Mouse (Mus musculus) kidney, embryonic 15.5 days (tissue): ENCODE results near the gene Hmbs. TPM values are rescaled to one million over a fixed set of nuclear protein-coding genes. Genes with fewer than 3 reads are reported as not detected.
A peak's percentile ranks its signal among the peaks of the same experiment; 100 is the strongest.
"Not testable (repeated sequence)": the region's sequence is repeated elsewhere in the genome, so short reads cannot be mapped to it uniquely, and the experiment has no call there.

ENCODE experiments used
- ATAC-seq: fragments of 200-750 bp; cut with Nextera tagmentation; replicated peaks from 2 replicates; pipeline ENCODE4 v1.8.0; 2017; ENCODE audit warnings: moderate TSS enrichment; ENCODE audit not compliant: low FRiP score
- H3K27ac ChIP-seq: fragments of 300-500 bp; sonication (generic); 2 replicates; pipeline ENCODE4 v1.5.1; 2015; ENCODE audit warnings: mild to moderate bottlenecking, inconsistent platforms
- H3K27me3 ChIP-seq: fragments of 300-500 bp; sonication (generic); 2 replicates; pipeline ENCODE4 v1.6.1; 2015; ENCODE audit warnings: inconsistent platforms
- H3K36me3 ChIP-seq: fragments of 300-500 bp; sonication (generic); 2 replicates; pipeline ENCODE4 v1.6.1; 2015; ENCODE audit warnings: inconsistent platforms
- H3K4me1 ChIP-seq: fragments of 300-500 bp; sonication (generic); 2 replicates; pipeline ENCODE4 v1.6.1; 2015; ENCODE audit warnings: inconsistent platforms
- H3K4me2 ChIP-seq: fragments of 300-500 bp; sonication (generic); 2 replicates; pipeline ENCODE4 v1.6.1; 2015; ENCODE audit warnings: moderate library complexity, mild to moderate bottlenecking, inconsistent platforms
- H3K4me3 ChIP-seq: fragments of 300-500 bp; sonication (generic); replicated peaks from 2 replicates; pipeline ENCODE4 v1.5.1; 2015; ENCODE audit warnings: mild to moderate bottlenecking, inconsistent platforms
- H3K9ac ChIP-seq: fragments of 300-500 bp; sonication (generic); 2 replicates; pipeline ENCODE4 v1.6.1; 2015; ENCODE audit warnings: mild to moderate bottlenecking, inconsistent platforms
- H3K9me3 ChIP-seq: fragments of 300-500 bp; sonication (generic); replicated peaks from 2 replicates; pipeline ENCODE4 v1.6.1; 2016; ENCODE audit warnings: inconsistent platforms
- WGBS: fragments of 180-500 bp; shearing (Covaris S2); methylation state at CpG from one replicate; pipeline ENCODE4 v1.1.7; 2015; ENCODE audit warnings: mixed read lengths; 5-methylcytosine and 5-hydroxymethylcytosine counted together
- polyA plus RNA-seq: library from polyadenylated mRNA; unstranded; fragments of >200 nt; fragmentation: Nextera tagmentation; extraction: Ambion mirVana; gene quantifications from 2 replicates; pipeline ENCODE4 v1.2.1, GENCODE M21; 2015

Gene Hmbs
- polyA plus RNA-seq, result 126 and 145 TPM in 2 replicates

DNA sequence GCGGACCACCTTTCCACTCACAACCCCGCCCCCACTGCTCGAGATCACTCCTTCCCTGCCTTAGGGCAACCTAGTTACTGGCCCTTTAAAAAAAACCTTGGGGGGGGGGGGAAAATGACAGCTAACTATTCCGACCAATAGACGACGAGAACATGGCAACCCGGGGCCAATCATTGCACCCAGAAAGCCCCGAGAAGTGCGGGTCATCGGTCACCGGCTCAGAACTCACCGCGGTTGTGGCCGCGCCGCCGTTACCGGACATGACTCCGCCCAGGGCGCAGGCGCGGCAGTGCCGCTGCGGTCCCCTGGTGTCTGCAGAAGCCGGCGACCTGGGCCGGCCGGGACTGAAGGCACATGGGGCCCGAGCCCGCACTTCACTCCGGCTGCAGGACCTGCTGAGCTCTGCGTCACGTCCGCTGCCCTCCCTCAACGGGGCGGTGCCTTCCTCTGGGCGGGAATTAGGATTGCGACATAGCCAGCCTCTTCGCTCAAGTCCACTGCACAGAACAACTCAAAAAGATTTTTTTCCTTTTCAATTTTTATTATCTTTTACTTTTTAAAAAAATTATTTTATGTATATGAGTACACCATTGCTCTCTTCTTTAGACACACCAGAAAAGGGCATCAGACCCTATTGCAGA is at the start of gene Hmbs:
Gene Hmbs (minus strand): TSS at position 448 of the 641 bp plus-strand sequence.
- Histone ChIP-seq H3K27ac (peak within 1 kb of the TSS; percentile 100), H3K27me3 (no peaks in the 10 kb centered on the region), H3K4me3 (peak within 1 kb of the TSS; percentile 95), H3K9ac (peak within 1 kb of the TSS; percentile 91), H3K9me3 (no peaks in the 10 kb centered on the region), H3K36me3 (peaks cover 50% of the 10 kb centered on the region), H3K4me2 (peak within 1 kb of the TSS; percentile 77), H3K4me1 (peaks cover 18% of the 10 kb centered on the region)
- ATAC-seq, result peak; percentile 95
- 0% methylated on average over 39 of the region's 39 CpGs for WGBS

DNA sequence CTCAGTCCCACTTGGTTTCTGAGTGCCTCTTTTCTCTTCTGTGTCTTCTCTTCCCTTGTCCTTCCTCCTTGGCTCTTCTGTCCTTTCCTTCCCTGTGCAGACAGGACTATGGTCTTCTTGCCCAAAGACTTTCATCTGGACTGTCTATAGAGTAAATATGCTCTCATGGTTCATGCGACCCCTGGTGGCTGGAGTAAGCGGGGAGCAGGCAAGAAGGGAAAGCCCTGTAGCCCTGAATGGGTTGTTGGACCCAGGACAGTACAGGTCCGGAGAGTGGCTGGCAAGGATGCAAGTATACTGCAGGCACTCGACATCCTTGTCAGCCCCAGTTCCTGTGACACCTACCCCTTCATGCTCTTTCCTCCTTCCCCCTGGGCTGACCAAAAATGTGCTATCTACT is 47.4 kb upstream of the Hmbs start:
- peaks cover 63% of the 10 kb centered on the region for H3K36me3 ChIP-seq
- WGBS, result 39% methylated on average over 4 of the region's 4 CpGs

DNA sequence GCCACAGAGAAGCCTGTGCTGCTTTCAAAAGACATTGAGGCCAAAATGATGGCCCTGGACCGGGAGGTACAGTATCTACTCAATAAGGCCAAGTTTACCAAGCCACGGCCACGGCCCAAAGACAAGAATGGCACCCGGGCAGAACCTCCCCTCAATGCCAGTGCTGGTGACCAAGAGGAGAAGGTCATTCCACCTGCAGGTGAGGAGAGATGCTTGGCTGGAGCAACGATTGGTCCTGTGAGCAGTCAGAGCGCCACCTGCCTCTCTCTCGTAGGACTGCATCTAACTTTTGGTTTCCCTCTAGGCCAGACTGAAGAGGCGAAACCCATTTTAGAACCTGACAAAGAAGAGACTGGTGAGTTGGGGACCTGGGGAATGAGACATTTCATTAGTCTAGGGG is 45.2 kb upstream of the Hmbs start:
- no peak overlapping the region for H3K27ac ChIP-seq
- peaks cover 85% of the 10 kb centered on the region for H3K36me3 ChIP-seq
- H3K9me3 ChIP-seq, result no peaks in the 10 kb centered on the region
- H3K4me3 ChIP-seq, result no peak overlapping the region
- H3K27me3 ChIP-seq, result no peaks in the 10 kb centered on the region
- H3K9ac ChIP-seq, result no peak overlapping the region
- no peaks in the 10 kb centered on the region for H3K4me1 ChIP-seq
- no peak for ATAC-seq
- 59% methylated on average over 8 of the region's 8 CpGs for WGBS
- no peak overlapping the region for H3K4me2 ChIP-seq

More for the DNA sequence above, 47.4 kb upstream of the Hmbs start:
- no peaks in the 10 kb centered on the region for H3K9me3 ChIP-seq
- no peak overlapping the region for H3K27ac ChIP-seq
- 0 out of 2 replicates have a peak, but pooled peaks have one; percentile 5 for ATAC-seq
- no peaks in the 10 kb centered on the region for H3K27me3 ChIP-seq
- H3K4me3 ChIP-seq, result no peak overlapping the region
- H3K9ac ChIP-seq, result no peak overlapping the region
- H3K4me2 ChIP-seq, result no peak overlapping the region
- H3K4me1 ChIP-seq, result peaks cover 6% of the 10 kb centered on the region; the same call in 1 of the 2 replicates

DNA sequence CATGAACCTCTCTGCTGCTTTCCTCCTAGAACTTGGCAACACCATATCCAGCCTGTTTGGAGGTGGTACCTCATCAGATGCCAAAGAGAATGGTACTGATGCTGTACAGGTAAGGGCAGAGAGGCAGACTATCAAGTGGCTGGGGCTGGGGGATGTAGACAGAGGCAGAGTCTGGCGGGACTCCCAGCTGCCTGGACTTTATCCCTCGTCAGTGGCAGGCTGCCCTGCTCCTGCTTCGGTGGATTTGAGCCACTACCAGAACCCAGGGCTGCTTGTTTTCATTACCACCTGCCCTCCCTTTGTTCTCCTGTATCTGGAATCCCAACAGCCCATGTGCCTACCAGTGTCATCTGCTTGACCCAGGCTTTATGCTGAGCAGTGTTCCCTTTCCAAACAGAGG is 43.2 kb upstream of the Hmbs start:
- Histone ChIP-seq H3K4me1 (no peaks in the 10 kb centered on the region), H3K9ac (no peak overlapping the region), H3K27ac (no peak overlapping the region), H3K4me2 (no peak overlapping the region), H3K27me3 (no peaks in the 10 kb centered on the region), H3K9me3 (no peaks in the 10 kb centered on the region), H3K4me3 (no peak overlapping the region), H3K36me3 (peaks cover 98% of the 10 kb centered on the region)
- WGBS, result 87% methylated on average over 3 of the region's 3 CpGs
- ATAC-seq, result no peak

DNA sequence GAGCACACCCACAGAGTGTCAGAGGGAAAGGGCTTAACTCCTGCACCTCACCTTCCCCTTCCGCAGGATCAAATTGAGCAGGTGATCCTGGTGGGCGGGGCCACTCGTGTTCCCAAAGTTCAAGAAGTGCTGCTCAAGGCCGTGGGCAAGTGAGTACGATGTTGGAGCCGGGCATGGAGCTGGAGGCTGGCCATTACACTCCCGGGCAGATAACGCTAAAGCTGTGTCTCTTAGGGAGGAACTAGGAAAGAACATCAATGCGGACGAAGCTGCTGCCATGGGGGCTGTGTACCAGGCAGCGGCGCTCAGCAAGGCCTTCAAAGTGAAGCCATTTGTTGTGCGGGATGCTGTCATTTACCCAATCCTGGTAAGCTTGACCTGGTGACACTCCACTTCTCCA is 40.6 kb upstream of the Hmbs start:
- H3K36me3 ChIP-seq, result peaks cover 90% of the 10 kb centered on the region
- no peak overlapping the region for H3K4me3 ChIP-seq
- H3K4me2 ChIP-seq, result no peak overlapping the region
- no peak for ATAC-seq
- WGBS, result 87% methylated on average over 13 of the region's 13 CpGs
- H3K9me3 ChIP-seq, result no peaks in the 10 kb centered on the region
- H3K9ac ChIP-seq, result no peak overlapping the region
- H3K27me3 ChIP-seq, result no peaks in the 10 kb centered on the region
- H3K27ac ChIP-seq, result no peak overlapping the region
- H3K4me1 ChIP-seq, result peaks cover 13% of the 10 kb centered on the region

- Histone ChIP-seq H3K27ac (peak overlapping the region; percentile 87), H3K9me3 (no peaks in the 10 kb centered on the region), H3K4me2 (peak overlapping the region; percentile 76), H3K9ac (peak overlapping the region; percentile 91), H3K36me3 (peaks cover 43% of the 10 kb centered on the region), H3K27me3 (no peaks in the 10 kb centered on the region), H3K4me3 (peak overlapping the region; percentile 77), H3K4me1 (peaks cover 21% of the 10 kb centered on the region)
- ATAC-seq, result peak; percentile 27
- 9% methylated on average over 15 of the region's 15 CpGs for WGBS
These were observed 35.8 kb upstream of the Hmbs start for GRCm38 (mm10) chr9:44379862-44380261.

DNA sequence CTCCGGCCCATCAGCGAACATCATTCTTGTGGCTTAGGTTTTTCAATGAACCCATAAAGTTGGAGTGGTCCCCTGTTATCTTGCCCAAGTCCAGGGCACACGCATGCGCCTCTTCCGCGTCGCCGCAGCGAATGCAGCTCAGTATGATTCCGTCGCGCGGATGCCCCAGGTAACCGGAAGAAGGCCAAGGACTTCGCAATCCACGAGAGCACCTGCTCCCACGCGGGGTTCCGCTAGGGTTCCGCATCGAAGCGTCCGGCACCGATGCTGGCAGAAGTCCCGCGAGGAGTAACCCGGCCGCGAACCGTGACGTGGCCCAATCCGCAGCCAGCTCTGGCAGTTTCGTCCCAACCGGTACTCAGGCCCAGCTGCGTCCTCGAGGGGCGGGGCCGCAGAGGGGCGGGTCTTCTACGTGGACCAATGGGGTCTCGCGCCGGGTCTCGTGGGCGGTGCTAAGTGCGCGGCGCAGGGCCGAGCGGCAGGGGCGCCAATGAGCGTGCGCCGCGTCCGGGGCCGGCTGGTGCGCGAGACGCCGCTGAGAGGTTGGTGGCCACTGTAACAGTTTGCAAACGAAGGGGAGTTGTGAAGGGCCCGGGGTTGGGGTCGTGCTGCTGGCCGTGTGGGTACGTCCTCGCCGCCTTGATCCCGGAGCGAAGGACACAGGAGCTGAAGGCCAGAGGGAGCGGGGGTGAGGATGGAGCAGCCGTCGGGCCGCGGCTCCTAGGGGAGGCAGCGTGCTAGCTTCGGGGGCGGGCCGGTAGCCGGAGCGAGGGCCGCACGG is 35.2 kb upstream of the Hmbs start, which contains the start of gene Hyou1:
Gene Hyou1 (plus strand): TSS at position 437 of the 781 bp plus-strand sequence.
- H3K9me3 ChIP-seq, result no peaks in the 10 kb centered on the region
- peak within 1 kb of the TSS; percentile 91 for H3K9ac ChIP-seq
- peak; percentile 98 for ATAC-seq
- under 1% methylated on average over 83 of the region's 83 CpGs for WGBS
- H3K36me3 ChIP-seq, result peaks cover 37% of the 10 kb centered on the region
- H3K27ac ChIP-seq, result peak within 1 kb of the TSS; percentile 87
- peaks cover 21% of the 10 kb centered on the region for H3K4me1 ChIP-seq
- H3K4me3 ChIP-seq, result peak within 1 kb of the TSS; percentile 77
- H3K27me3 ChIP-seq, result no peaks in the 10 kb centered on the region
- H3K4me2 ChIP-seq, result peak within 1 kb of the TSS; percentile 76

DNA sequence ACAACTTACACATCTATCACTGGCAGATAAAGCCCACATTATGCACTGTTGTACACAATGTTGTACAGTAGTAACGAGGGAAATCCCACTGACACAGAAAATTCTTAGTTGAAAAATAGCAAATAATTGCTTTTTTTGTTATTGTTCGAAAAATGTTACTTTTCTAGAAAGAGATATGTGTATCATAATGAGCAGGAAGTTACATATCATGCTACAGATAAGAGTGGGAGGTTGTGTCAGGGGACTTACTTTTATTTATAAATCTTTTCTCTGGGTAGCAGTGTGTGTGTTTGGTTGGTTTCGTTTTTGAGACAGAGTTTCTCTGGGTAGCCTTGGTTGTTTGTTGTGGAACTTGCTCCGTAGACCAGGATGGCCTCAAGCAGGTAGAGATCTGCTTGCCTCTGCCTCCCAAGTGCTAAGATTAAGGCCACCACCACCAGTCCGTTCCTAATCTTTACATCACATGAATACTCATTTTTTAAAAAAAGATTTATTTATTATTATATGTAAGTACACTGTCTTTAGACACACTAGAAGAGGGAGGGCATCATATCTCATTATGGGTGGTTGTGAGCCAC is 34.2 kb upstream of the Hmbs start:
- H3K36me3 ChIP-seq, result peaks cover 27% of the 10 kb centered on the region
- peak overlapping the region; percentile 76 for H3K4me2 ChIP-seq
- H3K4me3 ChIP-seq, result peak overlapping the region; percentile 77
- peaks cover 21% of the 10 kb centered on the region for H3K4me1 ChIP-seq
- no peaks in the 10 kb centered on the region for H3K27me3 ChIP-seq
- peak overlapping the region; percentile 65 for H3K9ac ChIP-seq
- no peaks in the 10 kb centered on the region for H3K9me3 ChIP-seq
- ATAC-seq, result no peak
- peak overlapping the region; percentile 83 for H3K27ac ChIP-seq
- WGBS, result 84% methylated on average over 5 of the region's 5 CpGs

GRCm38 (mm10) chr9:44377335-44377734 is 33.3 kb upstream of the Hmbs start:
- whole genome bisulfite sequencing, result 81% methylated on average over 2 of the region's 2 CpGs
- not testable (repeated sequence) for H3K4me2 ChIP-seq, H3K27me3 ChIP-seq, H3K27ac ChIP-seq, H3K9ac ChIP-seq, ATAC-seq, H3K9me3 ChIP-seq, H3K4me3 ChIP-seq
- Histone ChIP-seq H3K4me1 (peaks cover 21% of the 10 kb centered on the region), H3K36me3 (peaks cover 18% of the 10 kb centered on the region)

DNA sequence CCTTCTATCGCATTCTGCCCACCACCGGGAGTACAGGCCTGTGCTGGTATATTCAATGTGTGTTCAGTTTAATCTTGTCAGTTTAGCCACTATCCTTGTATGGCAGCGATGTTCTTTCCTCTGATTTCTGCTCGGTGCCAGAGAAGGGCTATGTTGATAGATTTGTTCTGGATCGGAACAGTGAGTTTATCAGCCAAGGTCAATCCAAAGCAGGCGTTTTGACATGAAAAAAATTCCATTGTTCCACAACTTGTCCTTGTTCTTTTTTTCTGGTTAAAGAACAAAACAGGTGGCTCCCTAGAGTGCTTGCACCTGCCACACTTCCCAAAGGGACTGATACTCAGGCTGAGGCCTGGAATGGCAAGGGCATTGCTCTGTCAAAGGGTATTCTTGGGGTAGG is 32.1 kb upstream of the Hmbs start:
- Histone ChIP-seq H3K4me1 (peaks cover 21% of the 10 kb centered on the region), H3K4me2 (no peak overlapping the region), H3K27me3 (no peaks in the 10 kb centered on the region), H3K36me3 (peaks cover 6% of the 10 kb centered on the region), H3K9me3 (no peaks in the 10 kb centered on the region), H3K9ac (no peak overlapping the region), H3K4me3 (no peak overlapping the region), H3K27ac (no peak overlapping the region)
- ATAC-seq, result no peak
- 89% methylated on average over 6 of the region's 6 CpGs for WGBS

- no peak overlapping the region for H3K4me2 ChIP-seq
- peaks cover 4% of the 10 kb centered on the region for H3K4me1 ChIP-seq
- H3K9me3 ChIP-seq, result no peaks in the 10 kb centered on the region
- H3K36me3 ChIP-seq, result no peaks in the 10 kb centered on the region
- no peak overlapping the region for H3K9ac ChIP-seq
- no peaks in the 10 kb centered on the region for H3K27me3 ChIP-seq
- H3K27ac ChIP-seq, result no peak overlapping the region
- ATAC-seq, result no peak
- no peak overlapping the region for H3K4me3 ChIP-seq
These were observed 29.4 kb upstream of the Hmbs start for GRCm38 (mm10) chr9:44373386-44373785.

GRCm38 (mm10) chr9:44364480-44364879 is 20.5 kb upstream of the Hmbs start:
- WGBS, result 59% methylated on average over 3 of the region's 3 CpGs
- ATAC-seq, result no peak
- Histone ChIP-seq H3K9me3 (no peaks in the 10 kb centered on the region), H3K36me3 (peaks cover 5% of the 10 kb centered on the region), H3K4me1 (peaks cover 8% of the 10 kb centered on the region), H3K9ac (no peak overlapping the region), H3K4me3 (no peak overlapping the region), H3K27ac (no peak overlapping the region), H3K4me2 (no peak overlapping the region), H3K27me3 (no peaks in the 10 kb centered on the region)
